Mouse (Mus musculus) midbrain, postnatal 0 days (tissue): ENCODE results near the gene Pafah1b2. TPM values are rescaled to one million over a fixed set of nuclear protein-coding genes. Genes with fewer than 3 reads are reported as not detected.

Source experiments
- ATAC-seq: fragments of 200-750 bp; cut with Nextera tagmentation; 2 replicates; pipeline ENCODE4 v1.8.0; 2017; ENCODE audit warnings: moderate number of reproducible peaks, mild to moderate bottlenecking, moderate TSS enrichment, moderate library complexity; ENCODE audit not compliant: low FRiP score
- DNase-seq: peaks from one replicate; pipeline ENCODE4 v3.0.0-alpha.2; 2015; ENCODE audit warnings: low spot score
- H3K27ac ChIP-seq: fragments of 300-500 bp; sonication (generic); 2 replicates; pipeline ENCODE4 v1.5.1; 2014; ENCODE audit warnings: low read depth, mild to moderate bottlenecking, low read length, mixed read lengths
- H3K27me3 ChIP-seq: fragments of 300-500 bp; sonication (generic); 2 replicates; pipeline ENCODE4 v1.6.1; 2014; ENCODE audit warnings: low read length, control low read depth, mixed read lengths; ENCODE audit not compliant: insufficient read depth
- H3K36me3 ChIP-seq: fragments of 300-500 bp; sonication (generic); 2 replicates; pipeline ENCODE4 v1.6.1; 2014; ENCODE audit warnings: low read length, control low read depth, mixed read lengths; ENCODE audit not compliant: insufficient read depth
- H3K4me1 ChIP-seq: fragments of 300-500 bp; sonication (generic); 2 replicates; pipeline ENCODE4 v1.6.1; 2014; ENCODE audit warnings: mild to moderate bottlenecking, control low read depth, antibody characterized with exemption, low read length, mixed read lengths; ENCODE audit not compliant: insufficient read depth
- H3K4me2 ChIP-seq: fragments of 300-500 bp; sonication (generic); 2 replicates; pipeline ENCODE4 v1.6.1; 2014; ENCODE audit warnings: low read depth, mild to moderate bottlenecking, low read length, mixed read lengths; ENCODE audit not compliant: poor library complexity, severe bottlenecking
- H3K4me3 ChIP-seq: fragments of 300-500 bp; sonication (generic); 2 replicates; pipeline ENCODE4 v1.5.1; 2014; ENCODE audit warnings: low read depth, mild to moderate bottlenecking, low read length, moderate library complexity
- H3K9ac ChIP-seq: fragments of 300-500 bp; sonication (generic); replicated peaks from 2 replicates; pipeline ENCODE4 v1.6.1; 2014; ENCODE audit warnings: mild to moderate bottlenecking, low read length, moderate library complexity, mixed read lengths; ENCODE audit not compliant: poor library complexity, severe bottlenecking
- H3K9me3 ChIP-seq: fragments of 300-500 bp; sonication (generic); 2 replicates; pipeline ENCODE4 v1.6.1; 2016; ENCODE audit warnings: low read length, control low read depth
- CTCF ChIP-seq: IDR thresholded peaks from 2 replicates; pipeline ENCODE4 v1.5.1; 2016; ENCODE audit warnings: antibody characterized with exemption, mild to moderate bottlenecking
- WGBS: fragments of 180-500 bp; shearing (Covaris S2); extraction: QIAGEN DNeasy Blood & Tissue Kit; methylation state at CpG from one replicate; pipeline ENCODE4 v1.1.7; 2014; 5-methylcytosine and 5-hydroxymethylcytosine counted together
- polyA plus RNA-seq: library from polyadenylated mRNA; unstranded; fragments of >200 nt; fragmentation: Nextera tagmentation; extraction: Ambion mirVana; gene quantifications from 2 replicates; pipeline ENCODE4 v1.2.1, GENCODE M21; 2015
- total RNA-seq: library from RNA; depleted of rRNA; stranded (reverse); fragments of >200 nt; gene quantifications from 2 replicates; pipeline ENCODE4 v1.2.3, GENCODE M21; 2014; rRNA removed

Pafah1b2 gene
- total RNA-seq (237 and 357 TPM in 2 replicates), polyA plus RNA-seq (241 and 249 TPM in 2 replicates)

GRCm38 (mm10) chr9:46012091-46013008 is at the start of gene Pafah1b2, which contains the start of gene Sik3:
Gene Pafah1b2, minus strand, starts transcription at chr9:46012690.
Gene Sik3, plus strand, starts transcription at chr9:46012820.
- peak; percentile 95 for DNase-seq
- H3K9ac ChIP-seq: peak within 1 kb of the TSS; percentile 97
- no peaks in the 10 kb centered on the region for H3K27me3 ChIP-seq
- peak; percentile 90 for ATAC-seq
- peak within 1 kb of the TSS; percentile 90 for H3K4me2 ChIP-seq
- H3K27ac ChIP-seq: peak within 1 kb of the TSS; percentile 93
- peak within 1 kb of the TSS; percentile 99 for H3K4me3 ChIP-seq
- peak; percentile 82 for TF ChIP-seq CTCF
- 5% methylated on average over 28 of the region's 78 CpGs for WGBS
- H3K36me3 ChIP-seq: no peaks in the 10 kb centered on the region
- H3K9me3 ChIP-seq: no peaks in the 10 kb centered on the region
- H3K4me1 ChIP-seq: peaks cover 6% of the 10 kb centered on the region

DNA sequence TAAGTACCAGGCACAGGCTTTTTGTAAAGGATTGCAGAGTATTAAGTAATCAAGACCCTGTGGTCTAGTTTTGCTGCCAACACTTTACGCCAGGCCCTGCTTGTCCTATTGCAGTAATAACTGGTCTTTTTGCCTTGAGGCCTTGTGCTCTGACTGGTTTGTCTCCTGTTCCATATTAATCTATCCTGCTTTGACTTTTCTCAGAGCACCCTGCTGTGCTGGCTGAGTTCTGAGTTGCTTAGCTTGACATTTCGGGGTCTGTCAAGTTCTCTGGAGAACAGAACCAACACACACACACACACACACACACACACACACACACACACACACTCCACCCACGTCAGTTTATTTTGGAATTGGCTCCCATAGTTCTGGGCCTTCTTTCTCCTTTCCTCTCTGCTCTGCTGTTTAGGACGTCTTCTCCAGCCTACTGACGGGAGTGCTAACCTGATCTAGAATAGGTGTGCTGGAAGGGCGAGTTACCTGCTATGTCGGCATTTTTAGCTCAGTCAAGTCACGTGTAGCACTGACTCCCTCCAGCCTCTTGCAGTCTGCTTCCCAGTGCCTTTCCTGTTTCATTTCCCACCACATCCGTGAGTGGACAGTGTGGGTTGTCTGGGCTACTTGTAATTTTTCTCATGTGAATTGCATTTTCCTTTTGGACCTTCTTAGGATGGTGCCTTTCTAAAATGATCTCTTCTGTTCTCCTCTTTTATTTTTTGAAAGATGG is 49.4 kb upstream of the Pafah1b2 start:
- ATAC-seq (no peak), DNase-seq (peak; percentile 51)
- no peaks in the 10 kb centered on the region for H3K36me3 ChIP-seq
- H3K4me3 ChIP-seq: no peak overlapping the region
- no peaks in the 10 kb centered on the region for H3K4me1 ChIP-seq
- no peak overlapping the region for H3K4me2 ChIP-seq
- H3K27ac ChIP-seq: no peak overlapping the region
- no peaks in the 10 kb centered on the region for H3K27me3 ChIP-seq
- WGBS: 64% methylated on average over 9 of the region's 9 CpGs
- no peaks in the 10 kb centered on the region for H3K9me3 ChIP-seq
- H3K9ac ChIP-seq: no peak overlapping the region
- no peak for TF ChIP-seq CTCF

GRCm38 (mm10) chr9:46060249-46060648 is 47.8 kb upstream of the Pafah1b2 start:
- H3K27me3 ChIP-seq: no peaks in the 10 kb centered on the region
- TF ChIP-seq CTCF: no peak
- no peak overlapping the region for H3K4me3 ChIP-seq
- no peak overlapping the region for H3K9ac ChIP-seq
- ATAC-seq: no peak
- no peaks in the 10 kb centered on the region for H3K9me3 ChIP-seq
- DNase-seq: no peak
- no peak overlapping the region for H3K27ac ChIP-seq
- H3K4me2 ChIP-seq: no peak overlapping the region
- no peaks in the 10 kb centered on the region for H3K36me3 ChIP-seq
- WGBS: 94% methylated on average over 2 of the region's 2 CpGs
- H3K4me1 ChIP-seq: no peaks in the 10 kb centered on the region

- Histone ChIP-seq H3K27me3 (no peaks in the 10 kb centered on the region), H3K4me3 (no peak overlapping the region), H3K27ac (no peak overlapping the region), H3K4me1 (no peaks in the 10 kb centered on the region), H3K9me3 (no peaks in the 10 kb centered on the region), H3K36me3 (no peaks in the 10 kb centered on the region), H3K9ac (no peak overlapping the region), H3K4me2 (no peak overlapping the region)
- WGBS: 82% methylated on average over 3 of the region's 3 CpGs
- DNase-seq (no peak), ATAC-seq (no peak)
- no peak for TF ChIP-seq CTCF
Measured at GRCm38 (mm10) chr9:46058065-46058464, 45.6 kb upstream of the Pafah1b2 start.

DNA sequence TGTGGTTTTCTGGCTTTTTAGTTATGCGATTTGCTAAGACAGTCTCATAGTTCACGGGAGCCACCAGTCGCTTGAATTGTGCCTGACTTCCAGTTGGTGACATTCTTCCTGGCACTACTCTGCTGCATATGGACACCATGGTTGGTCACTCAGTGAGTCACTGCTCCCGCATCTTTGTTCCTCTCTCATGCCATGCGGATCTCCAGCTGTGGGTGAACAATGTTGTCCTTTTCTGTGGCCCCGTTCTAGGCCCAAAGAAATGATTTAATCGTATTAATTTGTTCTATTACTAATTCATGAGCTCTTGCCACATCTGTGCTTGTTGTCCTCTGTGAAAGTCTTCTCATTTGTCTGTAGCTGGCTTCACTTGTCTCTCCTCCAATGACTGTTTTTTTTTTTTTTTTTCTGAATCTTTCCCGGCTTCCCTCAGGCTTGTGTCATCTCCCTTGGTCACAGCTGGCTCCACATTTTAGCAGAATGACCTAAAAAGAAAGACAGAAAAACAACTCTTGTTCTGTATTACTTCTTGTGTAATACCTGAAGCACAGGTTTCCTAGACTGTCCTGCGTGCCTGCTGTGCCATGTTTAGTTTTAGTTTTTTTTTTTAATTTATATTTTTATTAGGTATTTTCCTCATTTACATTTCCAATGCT is 40.6 kb upstream of the Pafah1b2 start:
- no peaks in the 10 kb centered on the region for H3K36me3 ChIP-seq
- H3K9ac ChIP-seq: no peak overlapping the region
- 51% methylated on average over 9 of the region's 9 CpGs for WGBS
- no peaks in the 10 kb centered on the region for H3K4me1 ChIP-seq
- TF ChIP-seq CTCF: no peak
- no peaks in the 10 kb centered on the region for H3K9me3 ChIP-seq
- DNase-seq (no peak), ATAC-seq (no peak)
- H3K27me3 ChIP-seq: no peaks in the 10 kb centered on the region
- no peak overlapping the region for H3K27ac ChIP-seq
- H3K4me3 ChIP-seq: no peak overlapping the region
- no peak overlapping the region for H3K4me2 ChIP-seq
